Mouse (Mus musculus): ENCODE results near the gene Babam2.
"Not testable (repeated sequence)": the region's sequence is repeated elsewhere in the genome, so short reads cannot be mapped to it uniquely, and the experiment has no call there.

Babam2 gene

GRCm38 (mm10) chr5:31950532-31950931 is 253.0 kb downstream of the Babam2 start:
- no peak for DNase-seq

- DNase-seq = no peak
These were observed 257.7 kb downstream of the Babam2 start for GRCm38 (mm10) chr5:31955184-31955583.

GRCm38 (mm10) chr5:31956336-31956735 is 258.9 kb downstream of the Babam2 start:
- DNase-seq = no peak

DNA sequence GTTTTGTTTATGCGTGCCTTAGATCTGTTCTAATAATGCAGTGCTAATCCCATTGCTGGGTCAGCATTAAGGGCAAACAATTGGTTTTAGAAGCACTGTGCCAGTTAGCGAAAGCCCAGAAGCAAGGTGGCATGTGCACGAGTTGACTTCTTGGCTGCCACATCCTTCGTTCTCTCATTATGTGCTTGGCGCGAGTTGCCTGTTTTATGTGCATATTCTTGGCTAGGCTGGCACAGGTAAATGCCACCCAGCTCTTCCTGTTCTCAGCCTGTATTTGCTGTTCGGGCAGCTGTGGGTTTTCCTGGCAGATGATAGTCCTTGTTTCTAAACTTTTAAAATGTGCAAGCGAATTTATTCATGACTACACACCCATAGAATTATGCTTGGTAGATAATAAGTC is 262.4 kb downstream of the Babam2 start:
- peak; percentile 5 for DNase-seq

GRCm38 (mm10) chr5:31961423-31961822 is 263.9 kb downstream of the Babam2 start:
- no peak for DNase-seq

GRCm38 (mm10) chr5:31962346-31962745 is 264.9 kb downstream of the Babam2 start:
- no peak for DNase-seq

DNA sequence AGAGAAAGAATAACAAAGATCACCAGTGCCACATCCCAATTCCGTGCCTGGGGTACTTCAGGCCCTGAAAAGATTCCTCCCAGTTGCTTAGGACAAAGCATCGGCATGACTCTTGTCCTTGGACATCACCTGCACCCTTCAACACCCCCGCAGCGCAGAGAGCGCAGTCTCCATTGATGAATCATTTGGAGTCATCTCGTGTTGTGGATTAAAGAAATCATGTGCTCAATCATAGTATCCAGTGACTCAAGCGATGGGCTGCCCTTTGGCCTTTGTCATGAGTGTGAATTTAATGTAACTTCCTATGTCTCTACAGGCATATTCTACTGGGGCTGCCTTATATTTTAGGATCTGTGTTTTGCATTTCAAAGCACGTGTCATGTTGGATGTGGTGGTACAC is 265.9 kb downstream of the Babam2 start:
- DNase-seq = no peak

DNA sequence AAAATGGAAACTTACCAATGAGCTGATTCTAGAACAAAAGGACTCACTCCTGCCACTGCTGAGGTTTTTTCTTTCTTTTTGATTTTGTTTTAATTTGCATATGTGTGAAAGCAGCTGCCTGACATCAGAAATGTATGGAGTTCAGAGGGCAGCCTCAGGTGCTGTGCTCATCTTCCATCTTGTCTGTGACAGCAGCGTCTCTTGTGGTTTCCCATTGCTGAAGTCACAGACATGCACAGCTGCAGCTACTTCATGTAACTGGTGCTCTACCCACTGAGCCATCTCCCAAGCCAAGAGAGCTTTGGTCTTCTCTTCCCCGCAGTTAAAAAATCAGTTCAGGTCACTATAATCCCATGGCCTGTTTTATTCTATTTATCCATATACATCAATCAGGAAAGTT is 266.4 kb downstream of the Babam2 start:
- no peak for DNase-seq

DNA sequence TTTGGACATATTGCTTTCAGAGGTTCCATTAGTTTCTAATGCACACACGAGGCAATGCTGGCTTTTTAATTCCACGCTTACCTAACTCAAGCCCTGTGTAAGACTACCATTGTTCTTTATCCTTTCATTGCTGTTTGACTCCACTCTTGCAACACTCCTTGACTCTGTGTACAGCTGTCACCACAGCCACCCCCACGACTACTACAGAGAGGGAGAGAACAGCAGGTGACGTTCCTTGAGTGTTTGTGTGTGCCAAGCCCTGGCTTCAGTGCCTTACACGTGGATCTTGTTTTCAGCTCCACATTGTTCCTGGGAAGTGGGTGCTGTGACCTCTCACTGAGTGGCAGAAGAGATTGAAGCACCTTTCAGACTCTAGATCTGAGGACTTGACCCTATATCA is 269.3 kb downstream of the Babam2 start:
- DNase-seq = no peak

- DNase-seq = no peak
These were observed 270.0 kb downstream of the Babam2 start for GRCm38 (mm10) chr5:31967526-31967925.

DNA sequence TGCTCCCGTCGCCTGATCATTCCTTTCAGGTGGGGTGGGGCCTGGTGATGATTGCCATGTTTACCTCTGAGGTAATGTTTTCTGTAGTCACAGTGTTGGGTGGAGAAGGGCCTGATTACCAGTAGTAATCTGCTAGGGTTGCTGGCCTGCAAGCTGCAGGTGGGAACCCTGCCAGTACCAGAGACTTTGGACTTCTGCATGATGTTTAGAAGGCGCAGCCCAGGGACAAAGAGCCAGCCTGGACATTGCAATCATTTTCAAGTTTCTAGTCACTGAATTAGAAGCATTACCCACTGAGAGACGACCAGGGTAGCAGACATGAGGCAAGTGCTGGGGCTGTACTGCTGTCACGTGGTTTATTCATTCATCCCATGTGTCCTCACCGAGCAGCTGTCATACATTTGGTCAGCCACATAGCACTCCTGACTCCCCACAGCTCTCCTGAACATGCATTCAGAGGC is 270.6 kb downstream of the Babam2 start:
- peak; percentile 26 for DNase-seq

- DNase-seq = not testable (repeated sequence)
These were observed 274.9 kb downstream of the Babam2 start for GRCm38 (mm10) chr5:31972416-31972815.

- DNase-seq = no peak
These were observed 277.2 kb downstream of the Babam2 start for GRCm38 (mm10) chr5:31974614-31975168.

DNA sequence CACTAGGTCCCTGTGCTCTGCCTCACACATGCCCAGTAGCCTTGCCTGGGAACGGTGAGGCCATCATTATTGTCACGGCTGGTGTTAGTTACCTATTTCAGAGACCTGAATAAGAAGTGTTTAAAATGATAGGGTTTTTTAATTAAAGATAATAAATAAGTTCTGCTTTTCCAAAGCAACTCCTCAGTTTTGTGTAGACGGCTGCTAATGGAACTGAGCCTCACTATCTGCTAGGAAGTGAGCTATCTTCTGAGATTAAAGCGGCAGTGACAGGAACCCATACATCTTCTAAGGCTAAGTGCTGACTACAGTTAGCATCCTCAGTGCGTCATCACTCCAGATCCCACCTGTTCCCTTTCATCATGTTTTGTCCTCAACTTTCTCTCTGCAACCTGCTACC is 284.6 kb downstream of the Babam2 start:
- DNase-seq = no peak

DNA sequence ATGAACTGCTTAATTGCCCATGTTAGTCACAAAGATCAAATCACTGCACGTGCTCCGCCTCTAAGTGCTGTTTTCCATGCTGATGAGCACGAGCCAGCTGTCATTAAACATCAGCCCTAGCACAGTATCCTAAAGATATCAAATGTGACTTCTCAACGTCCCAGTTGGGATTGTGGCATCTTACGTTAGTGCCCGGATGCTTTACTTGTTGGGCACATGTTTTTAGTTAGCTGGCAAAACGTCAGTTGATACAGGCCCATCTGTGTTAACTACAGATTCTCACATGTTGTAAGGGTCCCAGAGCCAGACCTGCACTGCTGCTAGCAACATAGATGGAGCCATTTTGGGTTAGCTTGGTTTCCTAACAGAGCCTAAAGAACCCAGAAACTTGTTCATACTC is 285.7 kb downstream of the Babam2 start:
- no peak for DNase-seq

DNA sequence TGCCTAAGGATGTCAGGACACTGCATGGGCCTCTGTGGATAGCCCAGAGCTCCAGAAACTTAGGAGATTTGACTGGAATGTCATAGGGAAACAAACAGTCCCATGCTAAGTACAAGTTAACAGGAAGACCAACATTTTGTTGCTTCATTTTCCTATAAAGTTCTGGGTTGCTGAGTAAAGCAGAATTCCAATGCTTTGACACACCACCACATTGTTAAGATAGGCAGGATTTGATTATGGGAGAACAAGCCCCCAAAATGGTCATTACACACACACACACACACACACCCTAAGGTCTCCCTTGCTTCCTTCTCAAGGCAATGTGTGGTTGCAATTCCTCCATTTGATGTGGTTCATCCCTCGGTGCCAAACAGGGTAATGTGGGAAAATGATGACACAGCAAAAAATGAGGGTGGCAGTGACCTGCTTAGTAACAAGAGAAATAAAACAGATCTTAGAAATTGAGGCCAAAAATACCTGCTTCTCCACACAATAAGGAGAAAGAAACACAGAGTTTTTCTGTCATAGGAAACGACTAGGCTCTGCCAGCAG is 286.4 kb downstream of the Babam2 start:
- DNase-seq = no peak

DNA sequence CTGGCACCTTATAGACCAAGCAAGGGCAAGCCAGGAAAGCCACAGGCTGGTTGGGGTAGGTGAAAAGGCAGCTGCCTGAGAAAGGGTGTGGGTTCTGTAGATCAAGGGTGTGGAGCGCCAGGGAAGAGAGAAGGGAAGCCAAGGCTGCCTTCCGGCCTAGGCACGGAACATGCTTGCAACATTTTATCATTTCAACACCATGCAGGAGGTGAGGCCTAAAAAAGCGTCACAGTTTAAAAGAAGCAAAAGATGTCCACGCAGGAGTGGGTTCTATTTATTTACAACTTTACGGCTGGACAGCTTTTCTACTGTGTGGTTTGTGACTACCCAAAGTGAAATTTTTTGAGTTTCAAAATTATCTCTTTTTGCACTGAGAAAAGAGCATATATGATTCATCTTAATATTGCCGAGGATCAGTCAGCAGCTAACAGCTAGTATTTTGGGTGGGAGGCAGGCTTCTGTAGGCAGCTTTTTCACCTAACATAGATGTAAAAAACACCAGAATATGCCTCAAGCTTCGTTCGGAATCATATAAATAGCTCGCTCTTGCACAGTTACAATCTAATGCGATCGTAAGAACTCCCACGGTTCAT is 287.0 kb downstream of the Babam2 start:
- no peak for DNase-seq

- DNase-seq = no peak
These were observed 287.5 kb downstream of the Babam2 start for GRCm38 (mm10) chr5:31985021-31985420.

- no peak for DNase-seq
These were observed 290.2 kb downstream of the Babam2 start for GRCm38 (mm10) chr5:31987541-31988307.

GRCm38 (mm10) chr5:31997189-31997954 is 299.9 kb downstream of the Babam2 start:
- DNase-seq = no peak

GRCm38 (mm10) chr5:31998806-31999205 is 301.3 kb downstream of the Babam2 start:
- no peak for DNase-seq

- no peak for DNase-seq
These were observed 302.6 kb downstream of the Babam2 start for GRCm38 (mm10) chr5:32000076-32000475.

DNA sequence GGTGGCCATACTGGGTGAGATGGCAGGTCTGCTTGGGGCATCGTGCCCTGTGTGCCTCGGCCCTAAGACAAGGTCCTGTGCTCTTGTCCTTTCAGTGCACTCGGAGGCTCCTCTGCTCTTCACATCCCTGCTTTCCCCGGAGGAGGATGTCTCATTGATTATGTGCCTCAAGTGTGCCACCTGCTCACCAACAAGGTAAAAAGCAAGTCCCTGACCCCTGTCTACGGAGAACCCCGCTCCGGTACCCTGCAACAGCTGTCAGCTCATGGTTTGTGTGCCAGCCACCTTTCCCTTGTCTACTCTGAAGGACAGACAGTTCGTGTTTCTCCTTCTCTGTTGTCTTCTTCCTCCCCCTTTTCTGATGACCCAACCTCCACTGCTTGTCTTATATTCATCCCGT is 303.8 kb downstream of the Babam2 start:
- DNase-seq = no peak
